Mouse (Mus musculus): ENCODE results near the gene Ptprr. TPM values are rescaled to one million over a fixed set of nuclear protein-coding genes. Genes with fewer than 3 reads are reported as not detected.
A peak's percentile ranks its signal among the peaks of the same experiment; 100 is the strongest.

Gene Ptprr
- polyA plus RNA-seq, 1 experiment from 2014 or later = 2.9 TPM

GRCm38 (mm10) chr10:116309460-116309859 is 291.4 kb downstream of the Ptprr start:
- no peaks in the 10 kb centered on the region for H3K27me3 ChIP-seq (ENCODE audit: control insufficient read depth, insufficient read depth, low read length)
- no peak overlapping the region for H3K4me2 ChIP-seq
- H3K4me3 ChIP-seq (ENCODE audit: low read depth, low read length) = no peak overlapping the region
- H3K36me3 ChIP-seq (ENCODE audit: control insufficient read depth, insufficient read depth, low read length) = no peaks in the 10 kb centered on the region
- no peaks in the 10 kb centered on the region for H3K4me1 ChIP-seq (ENCODE audit: control insufficient read depth, insufficient read depth, low read length)
- DNase-seq (ENCODE audit: low spot score, missing footprints) (peak; percentile 31), ATAC-seq (ENCODE audit: low FRiP score) (no peak)
- H3K9me3 ChIP-seq (ENCODE audit: control insufficient read depth, low read length) = no peaks in the 10 kb centered on the region
- no peak overlapping the region for H3K27ac ChIP-seq (ENCODE audit: low read depth, low read length)
- no peak overlapping the region for H3K9ac ChIP-seq (ENCODE audit: low read length)
- 78% methylated on average over 2 of the region's 2 CpGs for WGBS

DNA sequence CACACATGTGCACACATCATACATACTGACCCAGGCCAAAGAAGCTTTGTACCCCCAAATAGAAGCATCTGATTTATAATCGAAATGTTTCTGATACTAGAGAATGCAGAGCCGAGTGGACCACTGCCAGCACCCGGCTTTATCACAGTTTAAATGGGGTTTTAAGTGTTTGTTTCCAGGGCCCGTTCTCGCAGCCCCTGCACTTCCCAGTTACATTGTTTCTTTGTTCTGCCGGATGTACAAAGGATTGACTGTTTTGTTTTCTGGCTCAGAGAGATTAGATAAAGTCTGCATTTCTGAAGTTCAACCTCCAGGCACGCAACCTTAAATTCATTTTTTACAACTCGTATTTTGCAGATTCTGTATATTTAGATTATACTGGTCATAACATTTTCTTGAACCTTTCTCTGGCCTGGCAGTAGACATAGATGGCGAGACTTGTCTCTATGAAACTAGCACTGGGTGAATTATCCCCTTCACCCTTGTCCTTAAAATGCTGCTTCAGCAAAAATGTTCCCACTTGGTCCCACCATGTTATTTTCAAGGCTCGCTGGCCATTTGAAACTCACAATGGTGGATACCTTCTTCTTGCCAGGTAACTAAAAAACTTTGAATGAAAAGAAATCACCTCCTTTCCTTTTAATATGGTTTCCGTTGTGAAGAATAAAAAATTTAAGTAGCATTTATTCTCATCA is 292.6 kb downstream of the Ptprr start:
- ATAC-seq (ENCODE audit: low FRiP score) (no peak), DNase-seq (ENCODE audit: low spot score, missing footprints) (peak; percentile 75)
- no peaks in the 10 kb centered on the region for H3K36me3 ChIP-seq (ENCODE audit: control insufficient read depth, insufficient read depth, low read length)
- H3K27ac ChIP-seq (ENCODE audit: low read depth, low read length) = no peak overlapping the region
- H3K4me1 ChIP-seq (ENCODE audit: control insufficient read depth, insufficient read depth, low read length) = no peaks in the 10 kb centered on the region
- no peaks in the 10 kb centered on the region for H3K9me3 ChIP-seq (ENCODE audit: control insufficient read depth, low read length)
- H3K4me2 ChIP-seq = no peak overlapping the region
- no peaks in the 10 kb centered on the region for H3K27me3 ChIP-seq (ENCODE audit: control insufficient read depth, insufficient read depth, low read length)
- 52% methylated on average over 11 of the region's 11 CpGs for WGBS
- no peak overlapping the region for H3K4me3 ChIP-seq (ENCODE audit: low read depth, low read length)
- no peak overlapping the region for H3K9ac ChIP-seq (ENCODE audit: low read length)

GRCm38 (mm10) chr10:116319246-116319645 is 301.2 kb downstream of the Ptprr start:
- Histone ChIP-seq H3K4me2 (no peak overlapping the region), H3K4me3 (ENCODE audit: low read depth, low read length) (no peak overlapping the region), H3K27ac (ENCODE audit: low read depth, low read length) (no peak overlapping the region), H3K4me1 (ENCODE audit: control insufficient read depth, insufficient read depth, low read length) (no peaks in the 10 kb centered on the region), H3K9me3 (ENCODE audit: control insufficient read depth, low read length) (no peaks in the 10 kb centered on the region), H3K9ac (ENCODE audit: low read length) (no peak overlapping the region), H3K36me3 (ENCODE audit: control insufficient read depth, insufficient read depth, low read length) (no peaks in the 10 kb centered on the region), H3K27me3 (ENCODE audit: control insufficient read depth, insufficient read depth, low read length) (no peaks in the 10 kb centered on the region)
- WGBS = 19% methylated on average over 12 of the region's 12 CpGs
- DNase-seq (ENCODE audit: low spot score, missing footprints) (peak; percentile 96), ATAC-seq (ENCODE audit: low FRiP score) (peak; percentile 62; the same call in 1 of the 2 replicates)

Other genes with a start within 250 kb of the Ptprr start
- gene Tspan8, start 201.4 kb upstream of the Ptprr start, polyA plus RNA-seq (2014; fragmentation: Nextera tagmentation; extraction: Ambion mirVana) = 0.72 and 0.75 TPM in 2 replicates
- gene 4933416C03Rik, start 95.7 kb downstream of the Ptprr start, polyA plus RNA-seq (2014; fragmentation: Nextera tagmentation; extraction: Ambion mirVana) = 0.08 TPM in 1 of 2 replicates, not detected in the other

All from midbrain, embryonic 11.5 days (tissue).